Mouse (Mus musculus): ENCODE measurements at regions not wholly inside any gene's neighbourhood (a gene's known extent, or its start where the extent isn't known, plus 50 kb on each side); places are given as distances from the start of the nearest gene placed in this dataset.
A peak's percentile ranks its signal among the peaks of the same experiment; 100 is the strongest.

GRCm38 (mm10) chr14:105397467-105397866 is 139.1 kb downstream of the Ndfip2 start:
- DNase-seq: peak; percentile 68 to 70

DNA sequence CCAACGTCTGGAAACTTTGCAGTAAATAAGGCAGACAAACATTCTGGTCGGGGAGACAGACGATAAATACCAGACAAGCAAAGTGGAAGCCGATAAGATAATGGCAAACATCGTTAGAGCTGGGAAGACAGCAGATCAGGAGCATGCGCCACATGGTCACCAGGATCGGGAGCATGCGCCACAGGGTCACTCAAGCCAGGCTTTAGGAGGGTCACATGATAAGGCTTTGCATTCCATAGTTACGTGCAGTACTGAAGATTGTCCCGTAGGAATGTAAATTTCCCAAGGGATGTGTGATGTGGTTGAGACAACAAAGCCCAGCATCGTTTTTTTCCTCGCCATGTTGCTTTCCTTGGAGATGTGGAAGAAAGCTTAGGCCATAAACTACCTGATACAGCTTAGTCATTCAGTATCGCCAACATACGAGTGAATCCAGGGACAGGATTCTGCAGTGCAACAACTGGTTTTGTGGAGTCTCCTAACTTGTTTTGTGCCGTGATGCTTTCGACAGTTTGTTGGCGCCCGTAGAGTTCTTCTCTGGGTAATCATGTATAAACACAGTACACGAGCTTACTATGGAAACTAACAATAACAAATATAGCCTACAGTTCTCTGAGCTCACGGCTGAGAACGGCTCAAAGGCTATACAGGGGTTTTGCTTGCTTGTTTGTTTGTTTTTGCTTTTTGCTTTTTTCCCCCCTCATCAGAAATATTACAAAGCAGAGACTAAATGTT is 133.9 kb downstream of the Ndfip2 start:
- DNase-seq: no peak

GRCm38 (mm10) chr14:105391430-105391829 is 133.1 kb downstream of the Ndfip2 start:
- DNase-seq: no peak

GRCm38 (mm10) chr14:105385119-105385518 is 126.7 kb downstream of the Ndfip2 start:
- DNase-seq: no peak

- DNase-seq: no peak
These were observed 125.0 kb downstream of the Ndfip2 start for GRCm38 (mm10) chr14:105383382-105383781.

- DNase-seq: no peak
These were observed 121.7 kb downstream of the Ndfip2 start for GRCm38 (mm10) chr14:105380101-105380500.

DNA sequence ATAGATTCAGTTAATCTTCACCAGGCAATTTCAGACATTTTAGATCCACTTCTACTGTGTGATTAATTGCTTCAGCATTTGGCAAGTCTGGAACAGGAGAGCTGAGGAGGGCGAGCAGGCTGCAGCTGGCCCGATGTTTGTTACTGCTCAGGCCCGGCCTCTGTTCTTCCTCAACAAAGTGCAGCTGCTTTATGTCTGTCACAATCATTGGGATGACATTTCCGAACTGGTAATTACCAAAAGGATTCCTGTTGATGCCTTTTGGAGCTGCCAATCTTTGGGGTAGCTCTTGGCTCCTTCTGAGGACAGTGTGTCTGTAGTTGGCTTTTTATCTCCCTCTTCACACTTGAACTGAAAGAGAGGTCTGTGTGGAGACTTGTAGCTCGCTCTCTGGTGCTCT is 119.4 kb downstream of the Ndfip2 start:
- no peak for DNase-seq

DNA sequence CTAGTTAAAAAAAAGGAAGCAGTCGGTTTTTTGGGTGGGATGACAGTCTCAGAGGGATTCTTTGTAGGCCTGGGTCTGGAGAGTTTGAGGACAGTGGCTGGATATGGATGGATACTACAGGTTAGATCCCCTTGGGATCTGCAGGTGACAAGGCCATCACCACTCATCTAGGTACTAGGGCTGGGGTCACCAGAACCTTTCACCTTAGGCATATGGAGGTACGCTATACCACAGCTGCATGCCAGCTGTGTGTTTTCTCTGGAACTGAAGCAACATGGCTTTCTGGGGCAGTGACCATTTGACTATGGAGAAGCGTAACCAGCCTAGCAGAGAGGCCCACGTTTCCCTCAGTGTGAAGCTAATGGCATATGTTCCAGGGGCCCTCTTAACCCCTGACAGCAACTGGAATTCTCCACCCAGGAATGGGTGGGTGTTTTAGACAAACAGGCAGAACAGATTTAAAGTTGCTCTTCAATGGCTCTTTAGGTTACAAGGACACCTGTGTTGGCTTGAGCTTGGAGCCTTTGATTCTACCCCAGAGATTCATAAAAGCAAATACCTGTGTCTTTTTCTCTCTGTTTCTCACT is 118.8 kb downstream of the Ndfip2 start:
- no peak for DNase-seq

GRCm38 (mm10) chr14:105369637-105370435 is 111.5 kb downstream of the Ndfip2 start:
- no peak for DNase-seq

DNA sequence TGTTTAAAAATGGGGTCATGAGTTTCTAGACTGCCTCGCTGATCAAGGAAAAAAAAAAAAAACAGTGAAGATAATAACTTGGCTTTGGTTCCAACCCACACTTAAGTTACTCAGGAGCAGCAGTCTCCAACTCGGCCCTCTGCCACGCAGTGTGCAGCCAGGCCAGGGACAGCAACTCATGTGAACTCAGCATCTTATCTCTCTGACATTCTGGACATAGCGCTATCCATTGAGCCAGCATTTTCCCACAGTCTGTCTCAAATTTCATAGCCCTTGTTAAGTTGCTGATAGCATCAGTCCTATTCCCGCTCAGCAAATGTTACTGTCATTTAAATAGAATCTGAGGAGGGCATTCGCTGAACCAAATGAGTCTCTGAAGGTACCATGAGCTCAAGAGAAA is 102.2 kb downstream of the Ndfip2 start:
- DNase-seq: no peak

GRCm38 (mm10) chr14:105359829-105360228 is 101.5 kb downstream of the Ndfip2 start:
- no peak for DNase-seq

Data from B cell, adult 2 months (primary cell).